In genomic region chr17:45517549-45518215, GRCm38 (mm10) we compare ENCODE assay signal across 16 mouse cellular contexts. TPM values are rescaled to one million over a fixed set of nuclear protein-coding genes. Genes with fewer than 3 reads are reported as not detected.
"Had no signal": no experiment of that assay in that cellular context is flagged by ENCODE, and none has a peak within 500 bp of the region (broad histone marks: within the 10 kb centered on the region; RNA-seq: fewer than 3 reads in every experiment).

No protein-coding gene starts in this region.

- H3K4me2 ChIP-seq: limb, embryonic 12.5 days; liver, embryonic 13.5 days; lung, embryonic 15.5 days; stomach, embryonic 15.5 days had no signal

- ATAC-seq: liver, postnatal 0 days had no signal

- H3K27ac ChIP-seq: limb, embryonic 12.5 days; liver, embryonic 13.5 days; lung, embryonic 15.5 days; midbrain, embryonic 10.5 days; stomach, embryonic 15.5 days had no signal

- H3K4me3 ChIP-seq: limb, embryonic 12.5 days; liver, embryonic 13.5 days; lung, embryonic 15.5 days; midbrain, embryonic 10.5 days; myocyte; stomach, embryonic 15.5 days had no signal

- DNase-seq: kidney, postnatal 14 days; liver; liver, embryonic 13.5 days; liver, postnatal 0 days; midbrain, embryonic 14.5 days; right cerebral cortex, postnatal 14 days; thymus, adult 2 months; thymus, postnatal 25 days had no signal

- H3K9me3 ChIP-seq: limb, embryonic 12.5 days; liver, embryonic 13.5 days; lung, embryonic 15.5 days; midbrain, embryonic 10.5 days; stomach, embryonic 15.5 days had no signal

- H3K9ac ChIP-seq: limb, embryonic 12.5 days; liver, embryonic 13.5 days; liver, postnatal 0 days; lung, embryonic 15.5 days; stomach, embryonic 15.5 days had no signal

- H3K27me3 ChIP-seq: limb, embryonic 12.5 days; liver, embryonic 13.5 days; lung, embryonic 15.5 days; stomach, embryonic 15.5 days had no signal

RNA-seq across cellular contexts. Expression of gene Tcte1, which starts 5.6 kb away (rescaled TPM):
- polyA plus RNA-seq: liver, embryonic 13.5 days; liver, postnatal 0 days; myocyte; urinary bladder, adult 2 months had no signal

RNA-seq across cellular contexts. Expression of gene Spats1, which starts 42.5 kb away (rescaled TPM):
- polyA plus RNA-seq: large intestine, adult 2 months; liver, postnatal 0 days; spleen, adult 2 months had no signal
